Mouse (Mus musculus) kidney, embryonic 14.5 days (tissue): ENCODE data around the gene Rsph1. TPM values are rescaled to one million over a fixed set of nuclear protein-coding genes. Genes with fewer than 3 reads are reported as not detected.

Source experiments
- ATAC-seq: fragments of 200-750 bp; cut with Nextera tagmentation; 2 replicates; pipeline ENCODE4 v1.8.0; 2017; ENCODE audit warnings: moderate number of reproducible peaks, mild to moderate bottlenecking, moderate TSS enrichment, moderate library complexity; ENCODE audit not compliant: low FRiP score, low TSS enrichment
- H3K27ac ChIP-seq: fragments of 300-500 bp; sonication (generic); 2 replicates; pipeline ENCODE4 v1.5.1; 2014; ENCODE audit warnings: low read depth, mild to moderate bottlenecking, low read length, moderate library complexity, mixed read lengths
- H3K27me3 ChIP-seq: fragments of 300-500 bp; sonication (generic); 2 replicates; pipeline ENCODE4 v1.6.1; 2014; ENCODE audit warnings: mild to moderate bottlenecking, low read length; ENCODE audit not compliant: control insufficient read depth, insufficient read depth
- H3K36me3 ChIP-seq: fragments of 300-500 bp; sonication (generic); 2 replicates; pipeline ENCODE4 v1.6.1; 2014; ENCODE audit warnings: low read length, mixed read lengths; ENCODE audit not compliant: control insufficient read depth, insufficient read depth
- H3K4me1 ChIP-seq: fragments of 300-500 bp; sonication (generic); 2 replicates; pipeline ENCODE4 v1.6.1; 2014; ENCODE audit warnings: low read length, mixed read lengths; ENCODE audit not compliant: control insufficient read depth, insufficient read depth
- H3K4me2 ChIP-seq: fragments of 300-500 bp; sonication (generic); replicated peaks from 2 replicates; pipeline ENCODE4 v1.6.1; 2014; ENCODE audit warnings: low read depth, mild to moderate bottlenecking, low read length
- H3K4me3 ChIP-seq: fragments of 300-500 bp; sonication (generic); 2 replicates; pipeline ENCODE4 v1.5.1; 2014; ENCODE audit warnings: mild to moderate bottlenecking, low read length
- H3K9ac ChIP-seq: fragments of 300-500 bp; sonication (generic); 2 replicates; pipeline ENCODE4 v1.6.1; 2014; ENCODE audit warnings: low read depth, mild to moderate bottlenecking, low read length, moderate library complexity
- H3K9me3 ChIP-seq: fragments of 300-500 bp; sonication (generic); 2 replicates; pipeline ENCODE4 v1.6.1; 2016; ENCODE audit warnings: low read length; ENCODE audit not compliant: control insufficient read depth
- WGBS: fragments of 180-500 bp; shearing (Covaris S2); extraction: QIAGEN DNeasy Blood & Tissue Kit; methylation state at CpG from one replicate; pipeline ENCODE4 v1.1.7; 2014; 5-methylcytosine and 5-hydroxymethylcytosine counted together
- polyA plus RNA-seq: library from polyadenylated mRNA; unstranded; fragments of >200 nt; fragmentation: Nextera tagmentation; extraction: Ambion mirVana; gene quantifications from 2 replicates; pipeline ENCODE4 v1.2.1, GENCODE M21; 2014

Rsph1 gene
- polyA plus RNA-seq, 1 experiment from 2014 or later, result 1.6 TPM

DNA sequence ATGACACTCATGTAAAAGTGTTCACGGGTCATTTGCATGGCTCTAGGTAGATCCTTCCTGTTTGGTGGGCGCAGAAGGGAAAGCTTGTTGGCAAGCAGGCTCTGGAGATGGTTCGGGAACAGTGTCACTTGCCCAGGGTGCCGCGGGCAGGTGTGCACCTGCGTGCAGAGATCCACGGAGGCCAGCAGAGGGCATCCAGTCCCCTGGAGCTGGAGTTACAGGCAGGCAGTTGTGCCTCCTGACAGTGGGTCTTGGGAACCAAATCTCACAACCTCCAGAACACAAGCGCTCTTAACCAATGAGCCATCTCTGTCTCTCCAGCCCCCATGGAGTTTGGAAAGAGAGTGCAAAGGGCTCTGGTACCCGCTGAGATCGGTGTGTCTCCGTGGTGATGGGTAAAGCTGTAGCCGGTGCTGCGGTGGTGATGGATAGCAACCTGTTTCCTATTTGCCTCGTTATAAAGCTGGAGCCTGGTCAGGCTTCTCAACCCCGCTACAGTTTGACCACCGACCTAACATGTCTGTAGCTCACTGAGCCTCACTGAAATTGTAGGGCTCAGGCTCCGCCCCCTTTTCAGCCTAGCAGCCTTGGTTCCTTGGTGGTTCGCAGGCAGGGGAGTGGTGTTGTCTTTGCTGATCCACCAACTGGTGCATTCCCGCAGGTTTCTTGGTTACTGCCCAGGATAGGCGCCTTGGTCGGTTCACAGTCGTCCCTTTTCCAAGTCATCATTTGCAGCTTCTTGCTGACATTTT lies 40.5 kb upstream of the Rsph1 start:
- H3K4me3 ChIP-seq, result no peak overlapping the region
- ATAC-seq, result no peak

DNA sequence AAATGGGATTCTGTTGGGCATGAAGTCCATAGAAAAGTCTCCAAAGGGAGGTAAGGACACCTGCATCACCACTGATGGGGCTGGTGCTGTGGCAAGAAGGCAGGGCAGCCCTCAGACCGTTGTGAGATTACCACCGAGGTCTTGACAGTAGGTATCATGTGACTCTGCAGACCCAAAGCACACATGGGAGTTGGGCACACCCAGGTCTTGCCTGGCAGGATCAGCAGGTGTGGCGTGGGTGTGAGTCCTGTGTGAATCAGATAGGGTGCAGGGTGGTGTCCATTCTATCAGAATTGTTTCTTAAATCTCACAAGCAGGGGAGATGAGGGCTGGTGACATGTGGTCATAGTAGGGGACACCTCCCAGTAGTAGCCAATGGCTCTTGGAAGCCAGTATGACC lies 39.8 kb upstream of the Rsph1 start:
- Histone ChIP-seq H3K4me2 (no peak overlapping the region), H3K27ac (no peak overlapping the region), H3K4me1 (peaks cover 3% of the 10 kb centered on the region; the same call in 1 of the 2 replicates), H3K36me3 (no peaks in the 10 kb centered on the region), H3K27me3 (no peaks in the 10 kb centered on the region), H3K4me3 (no peak overlapping the region), H3K9me3 (no peaks in the 10 kb centered on the region), H3K9ac (no peak overlapping the region)
- WGBS, result 87% methylated on average over 3 of the region's 3 CpGs
- ATAC-seq, result no peak

More for the DNA sequence above, 40.5 kb upstream of the Rsph1 start:
- Histone ChIP-seq H3K4me2 (no peak overlapping the region), H3K27me3 (no peaks in the 10 kb centered on the region), H3K9me3 (no peaks in the 10 kb centered on the region), H3K4me1 (peaks cover 3% of the 10 kb centered on the region; the same call in 1 of the 2 replicates), H3K27ac (no peak overlapping the region), H3K9ac (no peak overlapping the region), H3K36me3 (no peaks in the 10 kb centered on the region)
- WGBS, result 44% methylated on average over 22 of the region's 22 CpGs

DNA sequence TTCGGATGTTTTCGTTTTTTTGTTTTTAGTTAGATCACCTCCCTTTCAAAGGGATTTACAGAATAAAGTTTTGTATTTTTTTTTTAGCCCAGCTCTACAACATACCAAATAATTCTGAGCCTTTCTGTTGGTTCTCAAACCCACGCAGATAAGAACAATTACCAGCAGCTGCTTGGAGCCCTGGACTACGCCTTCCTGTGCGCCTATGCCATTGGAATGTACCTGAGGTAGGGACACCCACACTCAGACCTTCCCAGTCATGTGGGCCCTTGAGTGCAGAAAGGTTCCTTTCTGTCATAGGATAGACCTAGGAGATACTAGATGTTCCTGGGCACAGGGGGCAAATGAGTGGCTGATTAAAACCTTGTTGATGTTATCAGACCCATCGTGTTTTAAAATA lies 38.8 kb upstream of the Rsph1 start:
- Histone ChIP-seq H3K4me3 (no peak overlapping the region), H3K27me3 (no peaks in the 10 kb centered on the region), H3K27ac (no peak overlapping the region), H3K9me3 (no peaks in the 10 kb centered on the region), H3K4me2 (no peak overlapping the region), H3K9ac (no peak overlapping the region), H3K4me1 (peaks cover 3% of the 10 kb centered on the region; the same call in 1 of the 2 replicates), H3K36me3 (no peaks in the 10 kb centered on the region)
- 78% methylated on average over 6 of the region's 6 CpGs for WGBS
- no peak for ATAC-seq

DNA sequence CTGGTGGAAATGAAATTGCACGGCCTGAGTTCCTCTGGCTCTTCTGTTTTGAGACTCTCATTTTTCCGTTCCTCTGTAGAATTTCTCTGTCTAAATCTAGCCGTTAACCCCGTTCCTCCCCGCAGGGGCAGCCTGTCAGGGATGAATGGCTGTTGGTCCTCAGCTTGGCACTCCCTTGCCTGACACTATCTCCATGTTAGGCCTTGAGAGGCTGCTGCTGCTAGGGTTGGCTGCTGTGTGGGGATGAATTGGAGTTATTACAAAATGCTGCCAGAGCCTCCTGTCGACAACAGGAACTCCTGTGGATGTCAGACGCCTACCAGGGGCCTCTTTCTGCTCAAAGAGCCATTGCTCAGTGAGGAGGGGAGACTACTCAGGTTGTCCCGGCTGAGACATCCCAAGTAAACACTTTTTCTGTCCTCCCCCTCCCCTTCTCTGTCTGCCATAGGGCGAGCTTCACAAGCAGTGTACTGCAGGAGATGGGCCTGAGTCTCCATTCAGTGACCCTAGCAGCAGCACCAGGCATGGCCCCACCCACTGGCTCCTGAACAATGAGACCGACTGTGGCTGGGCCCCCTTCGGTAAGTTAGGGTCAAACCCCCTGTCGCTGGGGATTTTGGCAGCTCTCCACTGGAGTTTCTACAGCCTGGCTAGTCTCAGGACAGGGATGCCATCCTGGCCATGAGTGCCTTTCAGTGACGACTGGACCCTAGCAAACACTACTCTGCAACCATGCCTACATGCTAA lies 38.0 kb upstream of the Rsph1 start:
- Histone ChIP-seq H3K4me1 (peaks cover 3% of the 10 kb centered on the region; the same call in 1 of the 2 replicates), H3K27me3 (no peaks in the 10 kb centered on the region), H3K36me3 (no peaks in the 10 kb centered on the region), H3K4me2 (no peak overlapping the region), H3K4me3 (no peak overlapping the region), H3K9me3 (no peaks in the 10 kb centered on the region), H3K9ac (no peak overlapping the region), H3K27ac (no peak overlapping the region)
- no peak for ATAC-seq
- 42% methylated on average over 13 of the region's 13 CpGs for WGBS

DNA sequence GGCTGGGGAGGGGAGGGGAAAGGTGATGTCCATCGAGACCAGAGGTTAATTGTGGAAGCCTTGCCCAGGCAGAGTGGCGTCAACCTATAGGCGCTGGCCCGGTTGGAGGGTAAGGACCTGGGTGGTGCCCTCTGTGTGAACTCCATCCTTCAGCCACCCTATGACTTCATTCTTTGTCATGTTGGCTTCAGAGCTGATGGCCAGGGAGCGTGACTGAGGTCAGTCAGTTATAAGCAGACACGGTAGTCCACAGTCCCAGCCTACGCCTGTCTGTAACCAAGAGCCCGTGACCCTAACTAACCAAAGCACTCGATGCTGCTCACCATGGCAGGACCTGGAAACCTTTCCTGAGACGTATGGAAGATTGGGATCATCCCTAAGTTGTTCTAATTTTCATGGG lies 35.5 kb upstream of the Rsph1 start:
- no peak for ATAC-seq
- WGBS, result 52% methylated on average over 10 of the region's 10 CpGs

DNA sequence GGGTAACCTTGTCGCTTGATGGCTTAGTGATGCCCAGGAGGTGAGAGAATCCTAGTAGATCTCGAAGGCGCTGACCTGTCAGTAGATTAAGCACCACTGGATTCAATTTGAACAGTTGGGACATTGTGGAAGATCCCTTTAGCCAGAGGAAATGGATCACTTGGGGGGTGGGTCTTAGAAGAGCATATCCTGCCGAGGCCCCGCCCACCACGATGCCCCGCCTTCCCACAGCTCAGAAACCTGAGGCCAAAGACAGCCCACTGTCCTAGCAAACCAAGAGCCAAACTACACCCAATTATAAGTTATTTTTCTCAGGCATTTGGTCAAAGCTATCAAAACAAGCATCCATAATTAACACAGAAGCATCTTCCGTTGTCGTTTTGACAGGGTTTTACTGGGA lies 33.9 kb upstream of the Rsph1 start:
- Histone ChIP-seq H3K9me3 (no peaks in the 10 kb centered on the region), H3K4me1 (peaks cover 3% of the 10 kb centered on the region; the same call in 1 of the 2 replicates), H3K27ac (no peak overlapping the region), H3K4me3 (no peak overlapping the region), H3K9ac (no peak overlapping the region), H3K4me2 (no peak overlapping the region), H3K27me3 (no peaks in the 10 kb centered on the region), H3K36me3 (no peaks in the 10 kb centered on the region)
- 81% methylated on average over 9 of the region's 9 CpGs for WGBS
- ATAC-seq, result no peak

More for the DNA sequence above, 35.5 kb upstream of the Rsph1 start:
- Histone ChIP-seq H3K9me3 (no peaks in the 10 kb centered on the region), H3K4me2 (no peak overlapping the region), H3K4me1 (peaks cover 3% of the 10 kb centered on the region; the same call in 1 of the 2 replicates), H3K36me3 (no peaks in the 10 kb centered on the region), H3K27me3 (no peaks in the 10 kb centered on the region), H3K4me3 (no peak overlapping the region), H3K27ac (no peak overlapping the region), H3K9ac (no peak overlapping the region)

DNA sequence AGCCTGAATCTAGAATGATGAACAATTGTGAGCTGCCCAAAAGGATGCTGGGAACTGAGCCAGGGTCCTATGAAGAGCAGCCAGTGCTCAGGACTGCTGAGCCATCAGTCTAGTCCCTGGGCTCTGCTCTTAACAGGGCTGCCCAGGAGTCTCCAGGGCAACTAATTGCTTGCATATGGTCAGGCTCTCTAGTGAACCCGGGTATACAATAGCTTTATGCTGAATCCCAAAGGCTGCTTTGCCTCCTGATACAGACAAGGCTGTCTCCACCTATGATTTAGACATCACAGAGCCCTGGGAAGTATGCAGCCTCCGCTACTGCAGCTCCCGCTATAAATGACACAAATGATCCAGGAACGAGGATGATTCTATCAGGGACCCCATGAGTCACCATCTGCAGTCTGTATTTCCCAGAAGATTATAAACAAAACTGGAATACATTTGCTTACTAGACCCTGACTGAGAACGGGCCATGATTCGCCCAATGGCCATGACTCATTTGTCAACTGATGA lies 32.2 kb upstream of the Rsph1 start:
- 39% methylated on average over 6 of the region's 6 CpGs for WGBS
- Histone ChIP-seq H3K4me3 (no peak overlapping the region), H3K9me3 (no peaks in the 10 kb centered on the region), H3K27ac (no peak overlapping the region), H3K27me3 (no peaks in the 10 kb centered on the region), H3K36me3 (no peaks in the 10 kb centered on the region), H3K9ac (no peak overlapping the region), H3K4me2 (no peak overlapping the region), H3K4me1 (peaks cover 8% of the 10 kb centered on the region; the same call in 1 of the 2 replicates)
- ATAC-seq, result no peak

DNA sequence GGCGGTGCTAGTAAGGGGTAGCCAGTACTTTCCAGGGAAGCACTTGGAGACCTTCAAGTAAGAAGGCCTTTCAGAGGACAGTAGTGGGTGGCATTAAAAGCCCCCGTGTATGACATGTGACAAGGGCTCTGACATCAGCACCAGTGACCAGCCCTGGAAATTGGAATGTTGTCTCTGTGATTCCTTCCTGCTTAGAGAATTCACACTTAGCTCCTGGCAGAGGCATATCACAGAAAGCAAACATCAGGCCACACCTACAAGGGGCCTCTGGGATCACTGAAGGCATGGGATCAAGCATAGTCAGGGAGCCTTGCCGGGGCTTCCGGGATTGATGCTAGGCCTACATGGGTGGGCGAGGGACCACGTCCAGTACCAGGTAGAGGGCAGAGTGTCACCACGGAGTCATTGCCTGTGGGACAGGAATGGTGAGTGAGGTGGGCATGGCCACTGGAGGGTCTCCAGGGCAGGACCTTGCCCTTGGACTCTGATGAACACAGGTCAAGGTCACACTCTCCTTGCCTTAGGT lies 31.2 kb upstream of the Rsph1 start:
- Histone ChIP-seq H3K4me1 (peaks cover 8% of the 10 kb centered on the region; the same call in 1 of the 2 replicates), H3K9me3 (no peaks in the 10 kb centered on the region), H3K4me3 (no peak overlapping the region), H3K36me3 (no peaks in the 10 kb centered on the region), H3K27ac (no peak overlapping the region), H3K4me2 (no peak overlapping the region), H3K9ac (no peak overlapping the region), H3K27me3 (no peaks in the 10 kb centered on the region)
- ATAC-seq, result no peak
- WGBS, result 89% methylated on average over 7 of the region's 7 CpGs
